Mouse (Mus musculus): ENCODE measurements around the gene 4930507D05Rik. TPM values are rescaled to one million over a fixed set of nuclear protein-coding genes. Genes with fewer than 3 reads are reported as not detected.
"Not testable (repeated sequence)": the region's sequence is repeated elsewhere in the genome, so short reads cannot be mapped to it uniquely, and the experiment has no call there.

Gene 4930507D05Rik
- polyA plus RNA-seq, 1 experiment from 2014 or later: 0.95 TPM

DNA sequence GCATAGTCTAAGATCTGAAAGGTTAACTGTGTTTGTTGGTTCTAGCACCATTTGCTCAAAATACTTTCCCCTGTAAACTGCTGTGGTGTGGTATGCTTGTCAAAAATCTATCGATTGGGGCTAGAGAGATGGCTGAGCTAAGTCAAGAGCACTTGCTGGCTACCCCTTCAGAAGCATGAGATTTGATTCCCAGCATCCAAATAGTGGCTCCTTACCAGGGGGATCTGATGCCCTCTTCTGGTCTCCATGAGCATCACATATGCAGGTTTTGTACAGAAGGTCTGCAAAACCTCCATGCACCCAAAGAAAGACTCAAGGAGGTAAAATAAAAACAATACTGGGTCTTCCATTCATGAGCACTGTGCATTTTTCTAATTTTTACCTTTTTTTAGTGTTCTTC, 39.0 kb downstream of the 4930507D05Rik start:
- WGBS: 23% methylated on average over 1 of the region's 1 CpGs
- Histone ChIP-seq H3K27ac (no peak overlapping the region), H3K9me3 (no peaks in the 10 kb centered on the region), H3K36me3 (no peaks in the 10 kb centered on the region), H3K4me1 (no peaks in the 10 kb centered on the region), H3K27me3 (ENCODE audit: insufficient read depth, poor library complexity, severe bottlenecking) (no peaks in the 10 kb centered on the region), H3K4me3 (no peak overlapping the region)
- no peak for DNase-seq (ENCODE audit: low spot score)

DNA sequence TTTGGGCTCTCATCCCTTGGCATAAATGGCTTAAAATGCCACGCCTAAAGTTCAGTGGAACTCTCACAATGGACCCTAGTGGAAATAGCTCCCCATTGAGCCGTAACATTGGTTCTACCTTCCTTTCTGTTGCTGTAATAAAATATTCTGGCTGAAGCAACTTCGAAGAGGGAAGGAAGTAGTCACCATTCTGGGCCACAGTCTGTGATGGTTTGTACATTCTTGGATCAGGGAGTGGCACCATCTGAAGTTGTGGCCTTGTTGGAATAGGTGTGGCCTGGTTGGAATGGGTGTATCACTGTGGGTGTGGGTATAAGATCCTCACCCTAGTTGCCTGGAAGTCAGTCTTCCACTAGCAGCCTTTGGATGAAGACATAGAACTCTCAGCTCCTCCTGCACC, 42.4 kb downstream of the 4930507D05Rik start:
- not testable (repeated sequence) for DNase-seq (ENCODE audit: low spot score); H3K27ac ChIP-seq; H3K4me3 ChIP-seq; H3K9me3 ChIP-seq; H3K27me3 ChIP-seq (ENCODE audit: insufficient read depth, poor library complexity, severe bottlenecking); H3K36me3 ChIP-seq; H3K4me1 ChIP-seq
- WGBS: 73% methylated on average over 3 of the region's 3 CpGs

DNA sequence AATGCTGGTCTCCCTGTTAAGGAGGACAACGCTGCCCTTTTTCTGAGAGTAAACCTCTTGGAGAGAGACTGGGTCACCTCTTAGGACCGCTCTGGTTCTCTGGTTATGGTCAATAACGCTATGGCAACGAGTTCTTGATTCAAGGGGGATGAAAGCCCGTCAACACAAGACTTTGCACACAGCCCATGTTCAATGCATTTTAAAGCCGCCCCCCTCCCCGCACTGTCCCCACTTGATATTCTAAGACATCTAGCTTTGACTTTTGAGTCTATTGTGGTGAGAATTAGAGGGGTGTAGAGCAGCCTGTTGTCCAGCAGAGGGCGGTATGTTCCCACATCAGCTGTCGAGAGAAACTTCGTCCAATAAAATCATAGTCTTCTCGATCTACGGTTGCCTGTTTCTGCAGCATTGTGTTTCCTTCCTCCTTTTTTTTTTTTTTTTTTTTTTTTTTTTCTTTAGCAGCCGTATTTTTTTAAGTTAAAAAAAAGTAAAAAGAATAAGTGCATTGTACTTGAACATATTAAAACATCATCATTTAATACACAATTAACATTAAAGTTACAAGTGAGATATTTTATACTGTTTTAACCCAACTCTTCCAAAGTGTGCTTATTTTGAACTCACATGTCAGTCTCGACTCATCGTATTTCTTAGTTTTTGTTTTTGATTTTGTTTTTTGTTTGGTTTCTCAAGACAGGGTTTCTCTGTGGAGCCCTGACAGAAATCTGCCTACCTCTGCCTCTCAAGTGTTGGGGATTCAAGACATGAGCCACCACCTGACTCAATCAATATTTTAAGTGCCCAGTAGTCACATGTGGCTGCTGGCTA, 51.0 kb downstream of the 4930507D05Rik start:
- Histone ChIP-seq H3K9me3 (no peaks in the 10 kb centered on the region), H3K4me1 (no peaks in the 10 kb centered on the region), H3K27me3 (ENCODE audit: insufficient read depth, poor library complexity, severe bottlenecking) (no peaks in the 10 kb centered on the region), H3K36me3 (no peaks in the 10 kb centered on the region), H3K4me3 (no peak overlapping the region), H3K27ac (no peak overlapping the region)
- DNase-seq (ENCODE audit: low spot score): peak; percentile 82
- 23% methylated on average over 15 of the region's 15 CpGs for WGBS

Other genes with a start within 250 kb of the 4930507D05Rik start
- 7.7 and 13.9 TPM in 2 replicates for gene Tspan15, start 218.2 kb upstream of the 4930507D05Rik start, polyA plus RNA-seq (2016; fragmentation: Nextera tagmentation; extraction: Ambion mirVana)
- gene Tacr2, start 197.1 kb upstream of the 4930507D05Rik start, polyA plus RNA-seq (2016; fragmentation: Nextera tagmentation; extraction: Ambion mirVana): not detected in 2 replicates
- 157 and 286 TPM in 2 replicates for gene Hk1, start 69.6 kb upstream of the 4930507D05Rik start, polyA plus RNA-seq (2016; fragmentation: Nextera tagmentation; extraction: Ambion mirVana)
- 2.2 and 4.7 TPM in 2 replicates for gene Hkdc1, start 27.0 kb upstream of the 4930507D05Rik start, polyA plus RNA-seq (2016; fragmentation: Nextera tagmentation; extraction: Ambion mirVana)
- 32.8 and 36.0 TPM in 2 replicates for gene Supv3l1, start 249 bp downstream of the 4930507D05Rik start, polyA plus RNA-seq (2016; fragmentation: Nextera tagmentation; extraction: Ambion mirVana)
- 72.3 and 79.3 TPM in 2 replicates for gene Vps26a, start 37.3 kb downstream of the 4930507D05Rik start, polyA plus RNA-seq (2016; fragmentation: Nextera tagmentation; extraction: Ambion mirVana)
- gene Srgn, start 78.0 kb downstream of the 4930507D05Rik start, polyA plus RNA-seq (2016; fragmentation: Nextera tagmentation; extraction: Ambion mirVana): 3.7 and 4.1 TPM in 2 replicates
- 31.5 and 33.9 TPM in 2 replicates for gene Kif1bp, start 129.0 kb downstream of the 4930507D05Rik start, polyA plus RNA-seq (2016; fragmentation: Nextera tagmentation; extraction: Ambion mirVana)
- 20.5 and 26.4 TPM in 2 replicates for gene Ddx21, start 152.8 kb downstream of the 4930507D05Rik start, polyA plus RNA-seq (2016; fragmentation: Nextera tagmentation; extraction: Ambion mirVana)
- gene Ddx50, start 201.7 kb downstream of the 4930507D05Rik start, polyA plus RNA-seq (2016; fragmentation: Nextera tagmentation; extraction: Ambion mirVana): 105 and 114 TPM in 2 replicates

Measured in heart, embryonic 10.5 days (tissue).